Mouse (Mus musculus): ENCODE data around the gene Casz1.

DNA sequence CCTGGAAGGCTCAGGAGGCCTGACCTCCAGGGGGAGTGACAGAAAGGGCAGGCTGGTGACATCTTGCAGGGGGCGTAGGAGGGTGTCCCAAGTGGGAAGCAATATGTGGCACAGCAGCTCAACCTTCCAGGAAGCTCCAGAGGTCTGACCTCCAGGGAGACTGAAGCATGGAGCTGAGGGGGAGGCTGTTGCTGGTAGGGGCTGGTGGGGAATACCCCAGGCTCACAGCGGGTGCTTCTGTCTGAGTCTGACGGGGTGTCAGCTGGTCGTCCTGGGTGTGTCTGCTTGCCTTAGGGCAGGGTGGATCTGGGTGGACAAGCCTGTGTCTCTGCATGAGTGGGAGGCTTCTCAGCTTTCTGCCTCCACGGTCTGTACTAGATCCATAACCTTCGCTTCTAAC is 38.1 kb downstream of the Casz1 start:
- TF ChIP-seq CTCF (conservative IDR thresholded peaks at IDR 0.05; ENCODE audit: insufficient read depth, insufficient read length, low read depth, low read length) (no peak), POLR2A (IDR thresholded peaks at IDR 0.05; ENCODE audit: low read depth, low read length) (no peak)
